Mouse (Mus musculus) 3T3-L1 (cell line): Measurements from ENCODE around the gene Wnk1.
A peak's percentile ranks its signal among the peaks of the same experiment; 100 is the strongest.

Experiments
- DNase-seq: peaks from one replicate; pipeline ENCODE4 v3.0.0-alpha.2; 2015; ENCODE audit warnings: low read depth, low spot score

The Wnk1 gene

DNA sequence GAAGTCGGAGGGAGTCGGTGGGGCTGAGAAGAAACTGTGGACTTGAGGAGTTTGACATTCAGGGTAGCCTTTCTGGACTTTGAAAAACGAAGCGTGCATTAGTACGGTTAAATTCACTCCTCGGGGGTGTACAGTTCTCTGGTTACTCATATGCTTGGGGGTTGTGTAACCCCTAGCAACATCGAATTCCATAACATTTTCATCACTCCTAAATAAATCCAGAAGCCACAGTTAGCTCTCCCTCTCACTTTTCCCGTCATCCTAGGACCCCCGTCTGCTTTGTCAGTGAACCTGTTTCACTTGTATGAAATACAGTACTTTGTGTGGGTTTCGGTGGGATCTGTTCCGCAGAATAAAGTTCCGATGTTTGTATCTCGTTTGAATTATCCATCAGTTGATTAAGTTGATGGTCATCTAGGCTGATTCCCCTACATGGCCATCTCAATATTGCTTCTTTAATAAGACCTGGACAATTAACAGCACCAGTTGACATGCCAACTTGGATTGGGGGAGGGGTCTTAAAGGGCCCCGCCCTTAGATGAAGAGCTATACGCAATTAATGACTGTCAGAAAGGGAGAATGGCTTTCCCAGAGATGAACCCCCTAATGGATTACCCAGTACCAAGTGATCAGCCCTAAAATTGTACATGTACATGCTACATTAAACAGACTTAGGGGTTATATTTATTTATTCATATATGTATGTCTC is 135.2 kb downstream of the Wnk1 start:
- peak; percentile 63 for DNase-seq

DNA sequence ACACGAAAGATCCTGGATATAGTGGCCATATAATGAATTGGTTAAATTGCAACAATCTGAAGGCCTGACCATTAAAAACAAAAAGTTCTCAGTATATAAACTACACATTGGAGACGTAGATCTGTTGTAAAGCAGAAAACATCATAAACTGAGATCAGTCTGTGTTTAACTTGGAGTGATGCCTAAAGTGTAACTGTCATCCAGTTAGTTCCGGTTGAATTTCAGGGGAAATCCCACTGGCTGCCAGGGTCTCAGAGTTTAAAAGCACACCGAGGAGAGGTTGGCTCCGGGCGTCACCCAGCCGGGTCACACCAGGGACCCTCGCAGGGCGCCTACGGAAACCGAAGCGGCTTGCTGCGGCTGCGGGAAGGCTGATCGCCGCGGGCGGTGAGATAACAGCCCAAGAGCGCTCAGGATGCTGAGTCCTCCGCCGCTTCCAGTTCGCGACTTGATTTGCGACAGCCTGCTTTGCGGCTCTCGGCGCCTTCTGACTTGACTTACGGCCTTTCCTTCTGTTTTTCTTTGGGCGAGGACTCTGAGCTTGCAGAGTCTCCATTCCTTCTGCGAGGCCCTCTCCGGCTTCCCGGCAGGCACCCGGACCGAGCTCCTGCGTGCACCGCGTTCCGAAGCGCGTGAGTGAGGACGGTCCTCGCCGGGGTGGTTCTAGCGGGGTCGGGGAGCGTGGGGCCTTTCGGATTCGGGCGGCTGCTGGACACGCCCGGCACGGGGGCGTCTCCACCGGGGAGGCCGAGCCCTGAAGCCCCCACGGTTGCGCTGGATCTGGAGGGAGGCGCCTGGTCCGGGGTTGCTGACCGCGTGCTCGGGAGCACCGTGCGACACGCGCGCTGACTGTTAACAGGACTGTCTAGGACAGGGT is 136.0 kb downstream of the Wnk1 start, which contains the start of gene Rad52:
Gene Rad52 (plus strand): TSS at position 495 of the 877 bp plus-strand sequence.
- peak; percentile 96 for DNase-seq

DNA sequence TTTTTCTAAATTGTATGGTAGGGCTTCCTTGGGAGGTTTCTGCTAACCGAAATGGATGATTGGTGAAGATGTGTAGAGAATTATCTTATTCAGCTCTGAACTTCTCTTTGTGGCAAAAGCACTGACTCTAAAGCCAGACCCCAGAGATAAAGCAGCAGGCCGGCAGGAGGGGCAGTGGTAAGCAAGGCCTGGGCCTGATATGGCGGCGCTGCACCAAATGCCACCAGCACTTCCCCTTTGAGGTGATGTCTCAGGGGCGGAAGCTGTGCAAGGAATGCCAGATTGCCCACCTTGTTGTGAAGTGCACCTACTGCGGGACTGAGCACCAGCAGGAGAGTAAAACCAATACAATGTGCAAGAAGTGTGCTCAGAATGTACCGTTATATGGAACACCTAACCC is 145.8 kb downstream of the Wnk1 start:
- DNase-seq: no peak

DNA sequence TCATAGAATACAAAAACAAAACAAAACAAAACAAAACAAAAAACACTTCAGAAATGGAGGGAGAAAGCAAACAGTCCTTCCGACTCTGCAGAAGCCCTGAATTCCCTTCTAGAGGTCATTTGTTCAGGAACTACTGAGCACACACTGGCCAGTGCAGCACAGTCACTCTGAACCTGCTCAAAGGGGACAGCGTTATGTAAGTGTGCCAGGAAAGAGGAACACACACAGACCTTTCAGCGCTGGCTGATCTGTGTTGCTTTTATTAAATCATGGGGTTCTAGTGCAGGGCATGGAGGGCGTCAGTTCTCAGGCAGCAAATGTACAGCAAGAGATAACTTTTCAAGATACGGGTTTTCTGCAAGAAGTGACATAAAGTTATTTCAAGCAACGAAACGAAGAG is 155.3 kb downstream of the Wnk1 start:
- no peak for DNase-seq
